Mouse (Mus musculus) layer of hippocampus, postnatal 25 days (tissue): Measurements from ENCODE around the gene Slc6a6. TPM values are rescaled to one million over a fixed set of nuclear protein-coding genes. Genes with fewer than 3 reads are reported as not detected.
A peak's percentile ranks its signal among the peaks of the same experiment; 100 is the strongest.

Experiments used
- DNase-seq, 2 experiments: peaks; one replicate each; pipeline ENCODE4 v3.0.0; 2022; ENCODE audit warnings: mixed read lengths in 2 of 2, low spot score in 1 of 2; ENCODE audit errors: extremely low spot score in 1 of 2
- total RNA-seq, 2 experiments: library from RNA; stranded (reverse); gene quantifications; 2 replicates each; pipeline ENCODE4 v1.2.3; 2021

The Slc6a6 gene
- total RNA-seq, 2 experiments from 2014 or later, result 104 to 168 TPM

DNA sequence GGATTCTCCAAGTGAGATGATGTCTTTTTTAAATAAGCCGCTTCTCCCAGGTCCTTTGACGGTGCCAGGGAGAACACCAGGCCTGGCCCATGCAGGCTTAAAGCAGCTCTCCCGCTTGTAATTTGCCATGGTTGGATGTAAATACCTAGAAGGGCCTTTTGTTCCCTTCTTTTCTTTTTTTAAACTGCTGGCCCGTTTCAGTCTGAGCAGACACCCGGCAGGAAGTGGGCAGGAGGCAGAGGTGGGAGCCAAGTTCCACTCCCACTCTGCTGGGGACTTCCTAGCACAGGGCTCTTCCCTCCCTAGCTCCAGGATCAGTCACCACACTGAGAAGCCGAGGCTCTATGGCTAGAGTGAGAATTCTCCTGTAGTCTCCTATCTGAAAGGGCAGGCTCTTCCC is 70.2 kb downstream of the Slc6a6 start:
- DNase-seq, result no peak

DNA sequence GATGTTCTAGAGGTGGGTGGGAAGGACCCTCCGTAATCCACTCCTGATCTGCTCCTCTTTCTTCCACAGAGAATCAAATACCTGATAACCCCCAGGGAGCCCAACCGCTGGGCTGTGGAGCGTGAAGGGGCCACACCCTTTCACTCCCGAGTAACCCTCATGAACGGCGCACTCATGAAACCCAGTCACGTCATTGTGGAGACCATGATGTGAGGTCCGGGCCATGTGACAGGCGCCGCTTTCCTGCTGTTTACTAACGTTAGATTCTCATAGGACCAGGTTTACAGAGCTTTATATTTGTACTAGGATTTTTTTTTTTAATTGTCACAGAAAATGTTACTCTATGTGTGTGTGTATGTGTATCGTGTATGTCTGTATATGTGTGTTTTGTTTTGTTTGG is 71.0 kb downstream of the Slc6a6 start:
- no peak for DNase-seq

DNA sequence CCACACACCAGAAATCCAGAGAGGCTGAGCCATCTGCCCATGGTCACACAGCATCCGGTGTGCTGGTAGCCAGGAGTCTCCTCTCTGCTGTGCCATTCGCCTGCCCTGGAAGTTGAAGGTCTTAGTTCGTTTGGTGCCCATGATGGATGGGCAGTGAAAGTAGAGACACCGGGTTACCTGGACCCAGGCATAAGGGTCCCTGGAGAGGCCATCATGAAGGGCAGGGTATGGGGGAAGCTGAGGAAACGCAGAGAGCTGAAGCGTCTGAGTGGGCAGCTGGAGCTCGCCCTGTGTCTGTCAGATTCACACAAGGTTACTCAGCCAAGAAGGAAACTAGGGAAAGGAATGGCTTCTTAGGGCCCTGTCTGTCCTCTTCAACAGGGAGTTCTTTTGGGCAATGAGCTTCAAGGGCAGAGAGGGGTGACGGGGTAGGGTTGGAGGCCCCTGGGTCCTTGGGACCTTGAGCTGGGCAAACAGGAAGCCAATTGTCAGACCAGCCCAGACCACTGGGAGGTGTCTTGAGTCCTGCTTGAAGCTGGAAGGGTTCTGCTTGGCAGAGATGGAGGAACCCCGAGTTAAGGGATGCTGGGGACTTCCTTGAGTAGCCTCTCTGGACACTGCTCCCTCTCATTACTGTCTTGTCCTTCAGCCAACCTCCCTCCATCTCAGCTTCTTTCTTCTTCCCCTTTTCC is 78.3 kb downstream of the Slc6a6 start:
- no peak for DNase-seq

DNA sequence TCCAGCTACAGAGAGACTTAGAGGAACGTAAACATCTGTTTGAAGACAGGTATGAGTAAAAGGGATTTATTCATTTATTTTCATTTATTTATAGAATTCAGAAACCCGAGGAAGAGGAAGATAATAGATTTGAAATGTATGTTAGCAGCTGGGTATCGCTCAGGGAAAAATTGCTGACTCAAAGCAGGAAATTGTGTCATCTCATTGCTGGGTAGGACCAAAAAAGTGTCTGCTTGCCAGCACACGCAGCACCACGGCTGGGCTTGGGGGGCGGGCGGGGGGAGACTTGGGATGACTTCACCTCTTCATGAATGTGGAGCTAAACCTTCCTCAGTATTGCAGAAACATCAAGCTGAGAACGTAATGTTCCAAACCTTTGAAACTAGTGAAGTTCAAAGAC is 83.7 kb downstream of the Slc6a6 start:
- DNase-seq, result no peak

DNA sequence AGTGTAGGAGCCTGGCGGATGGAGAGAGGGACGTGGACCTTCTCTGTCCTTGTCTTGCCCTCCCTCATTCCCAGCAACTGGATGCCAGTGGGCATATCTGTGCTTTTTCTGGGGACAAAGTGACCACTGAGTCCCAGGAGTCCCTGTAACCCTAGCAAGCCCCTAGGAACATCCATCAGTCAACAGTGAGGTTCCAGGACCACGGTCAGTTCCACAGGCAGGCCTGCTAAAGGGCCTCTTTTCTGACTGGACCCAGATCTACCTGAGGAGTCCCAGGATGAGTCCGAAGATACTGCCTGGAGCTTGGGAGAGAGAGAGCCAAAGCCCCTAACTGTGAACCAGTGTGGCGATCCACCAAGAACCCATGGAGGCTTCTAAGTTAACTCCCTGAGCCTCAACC is 90.1 kb downstream of the Slc6a6 start:
- no peak for DNase-seq

DNA sequence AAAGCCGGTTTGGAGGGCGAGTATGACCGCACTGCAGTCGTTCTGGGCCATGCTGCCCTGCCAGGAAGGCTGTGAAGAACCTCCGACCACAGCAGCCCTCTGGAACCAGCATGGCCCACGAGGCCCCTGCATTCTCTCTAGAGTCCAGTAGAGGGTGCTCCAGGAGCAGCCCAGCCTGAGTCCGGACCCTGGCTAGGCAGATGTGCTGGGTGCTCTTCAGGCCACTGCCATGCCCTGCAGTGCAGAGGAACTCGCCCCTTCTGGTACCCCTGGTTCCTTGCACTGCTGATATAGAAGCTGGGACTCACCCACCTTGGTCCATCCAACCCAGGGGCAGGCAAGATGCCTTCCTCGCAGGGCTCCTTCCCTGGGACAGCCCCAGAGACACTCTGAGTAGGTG is 92.7 kb downstream of the Slc6a6 start:
- peak; percentile 26 to 65 for DNase-seq

DNA sequence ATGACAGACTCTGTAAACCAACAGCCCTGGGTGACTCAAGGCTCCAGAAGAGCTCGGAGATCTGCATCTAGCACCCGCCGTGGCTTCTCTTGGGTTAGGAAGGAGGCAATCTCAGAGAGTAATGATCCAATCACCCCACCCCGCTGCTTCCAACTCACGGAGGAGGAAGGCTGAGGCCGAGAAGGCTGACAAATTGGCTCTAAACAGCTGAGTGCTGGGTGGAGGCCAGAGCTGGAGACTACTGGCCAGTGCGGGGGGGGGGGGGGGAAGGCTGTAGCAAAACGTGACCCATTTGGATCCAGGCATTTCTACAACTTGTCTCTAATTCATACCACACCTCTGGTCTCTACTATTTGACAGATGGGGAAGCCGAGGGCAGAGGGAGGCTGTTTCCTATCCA is 95.4 kb downstream of the Slc6a6 start:
- DNase-seq, result no peak

DNA sequence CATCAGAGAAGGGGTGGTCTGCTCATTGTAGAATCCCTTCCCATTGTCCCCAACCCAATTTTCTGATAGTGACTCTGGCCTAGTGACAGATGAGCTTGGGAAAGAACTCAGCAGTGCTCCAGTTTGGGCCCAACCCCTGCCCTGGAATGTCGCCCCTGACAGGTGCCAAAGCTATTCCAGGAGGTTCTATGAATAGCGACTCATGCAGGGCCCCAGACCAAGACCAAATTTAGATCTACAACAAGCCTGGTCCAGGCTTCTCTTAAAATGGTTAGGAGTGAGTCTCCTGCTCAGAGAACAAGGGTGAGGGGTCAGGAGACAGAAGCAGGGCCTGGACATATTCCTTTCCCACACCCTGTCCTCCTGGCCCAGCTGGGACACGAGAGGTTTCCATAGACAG is 101.2 kb downstream of the Slc6a6 start:
- no peak for DNase-seq

DNA sequence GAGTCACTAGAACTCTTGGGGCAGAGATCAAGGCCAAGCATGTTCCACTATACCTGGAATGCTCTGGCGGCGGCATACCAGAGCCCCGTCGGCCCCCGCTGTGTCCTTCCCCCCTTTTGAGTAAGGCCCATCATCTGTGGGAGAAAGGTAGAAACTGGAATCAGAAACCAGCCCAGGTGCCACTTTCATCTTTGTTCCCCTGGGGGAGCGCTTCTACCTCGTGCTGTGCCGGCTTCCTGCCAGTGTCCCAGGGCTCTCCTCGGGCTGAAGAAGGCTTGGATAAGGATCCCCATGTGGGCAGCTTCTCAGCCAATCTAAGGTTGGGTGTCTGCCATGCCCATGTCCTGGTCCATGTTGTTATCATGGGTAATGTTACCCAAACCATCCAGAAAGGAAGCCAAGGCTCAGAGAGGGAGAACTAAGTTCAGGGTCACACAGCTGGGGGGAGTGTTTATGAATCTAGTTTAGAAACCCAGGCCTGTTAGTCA is 104.5 kb downstream of the Slc6a6 start:
- no peak for DNase-seq

DNA sequence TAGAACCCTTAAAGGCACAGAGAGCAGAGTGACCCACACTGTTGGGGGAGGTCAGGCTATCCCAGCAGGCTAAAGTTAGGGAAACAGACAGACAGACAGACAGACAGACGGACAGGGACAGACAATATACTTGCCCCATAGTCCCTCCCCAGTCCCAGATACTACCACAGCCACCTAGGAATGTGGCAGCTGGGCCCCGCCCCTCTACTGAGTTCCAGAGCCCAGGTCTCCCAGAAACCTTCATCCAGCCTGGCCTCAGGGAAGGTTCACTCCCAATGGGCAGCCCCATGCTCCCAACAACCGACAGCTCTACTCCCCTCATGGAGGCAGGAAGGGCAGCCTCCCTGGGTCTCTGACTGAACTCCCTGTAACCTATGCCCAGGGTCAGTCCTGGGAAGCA is 111.8 kb downstream of the Slc6a6 start:
- no peak for DNase-seq

DNA sequence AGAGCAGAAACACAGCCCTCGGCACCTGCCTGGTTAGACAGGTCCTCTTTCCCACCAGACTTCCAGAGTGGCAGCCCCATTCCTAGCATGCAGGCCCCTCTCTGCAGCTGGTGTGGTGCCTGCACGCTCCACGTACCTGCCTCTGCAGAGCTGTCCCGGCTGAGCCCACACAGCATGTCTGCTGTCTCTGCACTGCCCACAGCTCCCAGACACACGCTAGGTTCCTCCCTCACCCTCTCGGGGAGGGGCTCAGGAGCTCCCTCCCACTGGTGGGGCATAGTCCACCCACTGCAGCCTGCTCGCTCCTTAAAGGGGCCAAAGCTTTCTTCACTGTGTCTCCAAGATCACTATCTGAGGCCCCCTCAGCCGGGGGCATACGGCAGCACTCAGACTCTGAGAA is 112.2 kb downstream of the Slc6a6 start:
- DNase-seq, result no peak

DNA sequence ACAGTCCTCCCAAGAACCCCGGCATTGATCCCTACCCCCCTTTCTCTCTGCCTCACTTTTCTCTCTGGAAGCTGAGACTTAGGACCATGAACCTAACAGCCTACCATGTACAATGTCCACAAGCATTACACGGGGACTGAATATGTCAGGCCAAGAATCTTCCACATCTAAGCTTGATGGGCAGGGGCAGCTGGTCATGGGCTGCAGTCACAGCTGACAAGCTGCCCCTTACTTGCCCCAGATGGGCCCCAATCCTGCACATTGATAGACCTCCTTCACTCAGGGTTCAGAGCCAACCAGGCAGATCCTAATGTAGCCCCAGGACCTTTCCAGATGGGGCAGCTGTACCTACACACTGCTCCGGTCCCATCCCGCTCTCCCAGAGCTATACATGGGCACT is 112.9 kb downstream of the Slc6a6 start:
- DNase-seq, result no peak

DNA sequence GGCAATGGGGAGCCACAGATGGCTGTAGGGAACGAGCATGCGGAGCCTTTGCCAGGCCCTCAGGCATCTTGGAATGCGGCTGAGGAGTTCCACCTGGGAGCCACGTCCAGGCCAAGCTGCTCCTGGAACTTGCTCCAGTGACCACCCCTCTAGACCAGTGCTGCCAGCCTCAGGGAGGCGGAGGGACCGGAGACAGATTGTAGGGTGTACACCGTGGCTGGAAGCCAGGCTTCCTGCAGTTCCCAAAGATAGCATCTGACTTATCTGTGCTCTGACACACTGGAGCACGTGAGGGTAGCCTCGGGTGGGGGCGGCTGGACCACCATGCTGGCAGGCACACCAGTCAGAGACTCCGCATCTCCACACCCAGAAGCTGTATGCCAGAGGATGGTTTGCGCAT is 114.6 kb downstream of the Slc6a6 start:
- DNase-seq, result peak in 1 of 2 experiments; percentile 36

DNA sequence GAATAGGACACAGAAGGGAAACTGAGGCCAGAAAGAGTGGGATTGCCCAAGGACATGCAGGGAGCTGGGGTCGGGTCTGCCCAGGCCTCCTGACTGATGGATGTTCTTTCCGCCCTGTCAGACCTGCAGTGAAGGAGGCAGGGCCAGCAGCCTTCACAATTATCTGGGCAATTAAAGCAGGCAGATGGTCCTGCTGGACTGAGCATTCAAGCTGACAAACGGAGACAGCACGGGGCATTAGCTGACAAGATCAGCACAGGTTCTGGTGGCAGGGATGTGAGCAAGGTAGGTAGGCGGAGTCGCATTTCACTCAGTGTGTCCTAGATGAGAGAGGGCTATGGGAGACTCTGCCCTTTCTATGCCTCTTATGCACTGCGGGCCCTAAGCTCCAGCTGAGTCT is 120.3 kb downstream of the Slc6a6 start:
- no peak for DNase-seq

DNA sequence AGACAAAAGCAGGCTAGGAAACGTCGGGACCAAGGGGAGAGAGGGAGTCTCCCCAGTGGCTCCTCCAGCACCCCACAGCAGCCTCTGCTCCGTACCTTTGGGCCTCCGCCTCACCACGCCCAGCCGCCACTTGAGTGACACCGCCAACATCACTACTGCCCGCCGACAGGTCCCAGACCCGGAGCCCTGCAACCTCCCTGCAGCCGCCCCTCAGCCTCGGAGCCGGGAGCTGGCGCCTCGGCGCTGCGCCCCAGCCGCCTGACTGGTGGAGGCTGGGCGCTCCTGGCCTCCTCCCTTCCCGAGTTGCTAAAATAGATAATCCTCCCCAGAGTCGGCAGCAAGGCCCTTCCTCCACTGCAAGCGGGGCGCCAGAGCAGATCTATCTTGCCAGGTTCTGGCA is 123.3 kb downstream of the Slc6a6 start:
- DNase-seq, result no peak

DNA sequence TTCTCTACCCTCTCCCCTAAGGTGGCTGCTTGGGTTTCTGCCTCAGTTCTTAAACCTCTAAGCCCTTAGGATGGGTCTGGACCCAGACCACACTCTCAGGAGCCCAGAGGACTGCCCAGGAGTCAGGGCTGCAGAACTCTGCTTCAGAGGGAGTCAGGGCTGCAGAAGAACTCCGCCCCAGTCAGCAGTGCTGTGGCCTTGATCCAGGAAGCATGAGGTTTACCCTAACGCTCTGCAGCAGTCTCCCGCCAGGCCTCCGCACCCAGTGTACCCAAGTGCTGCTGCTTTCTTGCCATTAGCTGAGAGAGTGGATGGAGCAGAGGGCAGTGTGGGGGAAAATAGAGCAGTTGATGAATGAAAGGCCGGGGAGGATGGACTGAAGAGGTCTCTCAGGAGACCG is 124.2 kb downstream of the Slc6a6 start:
- DNase-seq, result no peak

Other genes with a start within 250 kb of the Slc6a6 start
- 10 to 100 TPM; 18.9 to 19.7 TPM for gene Chchd4, start 210.5 kb upstream of the Slc6a6 start, total RNA-seq
- gene Tmem43, start 210.3 kb upstream of the Slc6a6 start, total RNA-seq, result 10 to 100 TPM; 30.8 to 32.0 TPM
- 10 to 100 TPM; 12.6 to 14.2 TPM for gene Xpc, start 168.2 kb upstream of the Slc6a6 start, total RNA-seq
- 10 to 100 TPM; 35.8 to 38.4 TPM for gene Lsm3, start 168.1 kb upstream of the Slc6a6 start, total RNA-seq
- 1 to 10 TPM; 8.0 to 8.7 TPM for gene Grip2, start 143.2 kb downstream of the Slc6a6 start, total RNA-seq
- 10 to 100 TPM; 20.9 to 22.4 TPM for gene Ccdc174, start 194.0 kb downstream of the Slc6a6 start, total RNA-seq
- gene 4930590J08Rik, start 218.8 kb downstream of the Slc6a6 start, total RNA-seq, result 1 to 10 TPM; 1.9 to 2.3 TPM